In the genomic region with DNA sequence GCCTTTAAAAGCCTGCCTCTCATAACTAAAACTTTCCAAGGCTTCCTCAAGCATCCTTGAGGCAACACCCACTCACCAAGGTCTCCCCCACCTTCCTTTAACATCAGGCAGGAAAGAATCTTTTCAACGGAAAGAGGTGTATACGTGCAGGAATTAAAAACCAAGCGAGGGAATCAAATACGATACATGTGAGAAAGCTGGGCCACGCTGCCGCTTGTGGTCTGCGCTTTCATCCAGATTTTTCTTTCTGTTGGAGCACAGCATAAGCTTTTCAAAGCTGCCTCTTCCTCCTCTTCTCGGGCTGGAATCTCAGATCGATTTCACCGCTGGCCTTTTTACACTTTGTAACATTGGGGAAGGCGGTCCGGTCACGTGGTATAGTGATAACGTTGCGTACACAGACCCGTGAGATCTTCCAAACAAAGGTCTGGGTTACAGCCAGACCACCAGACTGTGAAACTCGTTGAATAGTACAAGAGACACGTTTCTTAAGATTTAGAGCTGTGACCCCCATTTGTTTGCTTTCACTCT, we compare ENCODE assay signal across 8 mouse cellular contexts.
DNase-seq lines count a peak whose midpoint lies in the region; ATAC-seq and TF ChIP-seq lines count a peak whose summit lies in the region.

No protein-coding gene starts in this region.

- H3K9me3 ChIP-seq in forebrain, postnatal 0 days (ENCODE audit: low read length), result no peaks in the 10 kb centered on the region

- peak; percentile 40 for ATAC-seq in CD4-positive, CD25-positive, alpha-beta regulatory T cell, adult 4 months
- ATAC-seq in forebrain, postnatal 0 days, result no peak
- ATAC-seq in megakaryocyte-erythroid progenitor cell, adult 5-6 weeks (replicated peaks; ENCODE audit: low FRiP score, low TSS enrichment, poor library complexity, severe bottlenecking), result 0 out of 2 replicates have a peak, but pooled peaks have one; percentile 50

- H3K4me1 ChIP-seq in forebrain, postnatal 0 days (ENCODE audit: insufficient read depth), result no peaks in the 10 kb centered on the region

- no peaks in the 10 kb centered on the region for H3K36me3 ChIP-seq in forebrain, postnatal 0 days (ENCODE audit: insufficient read depth)

- DNase-seq in B cell, adult 2 months, result peak; percentile 42 to 47
- peak; percentile 12 for DNase-seq in forebrain, postnatal 0 days
- peak; percentile 24 for DNase-seq in kidney, postnatal 14 days
- no peak for DNase-seq in cerebellum, adult 9-11 months
- no peak for DNase-seq in MN1 (ENCODE audit: low spot score)
- DNase-seq in frontal cortex, adult 2 months (ENCODE audit: extremely low spot score in 1 of 2, low spot score in 1 of 2), result no peak

- no peak overlapping the region for H3K27ac ChIP-seq in forebrain, postnatal 0 days (ENCODE audit: low read depth, low read length)

- peak overlapping the region; percentile 7; the same call in 1 of the 2 replicates for H3K9ac ChIP-seq in forebrain, postnatal 0 days

- no peaks in the 10 kb centered on the region for H3K27me3 ChIP-seq in forebrain, postnatal 0 days (ENCODE audit: insufficient read depth, low read length)

- H3K4me2 ChIP-seq in forebrain, postnatal 0 days (ENCODE audit: low read depth), result peak overlapping the region; percentile 35

- no peak for TF ChIP-seq CTCF in forebrain, postnatal 0 days (IDR thresholded peaks at IDR 0.05; ENCODE audit: low read depth)

- H3K4me3 ChIP-seq in forebrain, postnatal 0 days (ENCODE audit: low read depth, low read length), result peak overlapping the region; percentile 21

- 49% methylated on average over 18 of the region's 18 CpGs for WGBS in forebrain, postnatal 0 days

Comparison
In these comparisons a context has a peak if more than half of its experiments do, and no peak if none do; other contexts are left out.
1. DNase-seq: peak in B cell, adult 2 months (2 of 2), forebrain, postnatal 0 days (single experiment) and kidney, postnatal 14 days (single experiment); none in cerebellum, adult 9-11 months (single experiment), MN1 (single experiment) and frontal cortex, adult 2 months (0 of 2).